Mouse (Mus musculus): ENCODE results near the gene Atxn10. TPM values are rescaled to one million over a fixed set of nuclear protein-coding genes. Genes with fewer than 3 reads are reported as not detected.

Gene Atxn10
- total RNA-seq (2014; rRNA removed; ENCODE audit: low replicate concordance) (121 and 140 TPM in 2 replicates), polyA plus RNA-seq (2015; fragmentation: Nextera tagmentation; extraction: Ambion mirVana) (140 and 141 TPM in 2 replicates)

GRCm38 (mm10) chr15:85335671-85336300, at the start of gene Atxn10:
Atxn10 (plus strand) TSS chr15:85336245.
- H3K4me3 ChIP-seq (ENCODE audit: low read depth, low read length), result peak within 1 kb of the TSS; percentile 77
- peak within 1 kb of the TSS; percentile 76 for H3K4me2 ChIP-seq (ENCODE audit: low read depth, low read length)
- WGBS, result 12% methylated on average over 16 of the region's 19 CpGs
- no peak for TF ChIP-seq CTCF (IDR thresholded peaks at IDR 0.05; ENCODE audit: low read depth)
- no peak for TF ChIP-seq EP300 (IDR thresholded peaks at IDR 0.05; ENCODE audit: low read depth)
- peak within 1 kb of the TSS; percentile 76 for H3K9ac ChIP-seq (replicated peaks; ENCODE audit: low read depth, low read length)
- H3K9me3 ChIP-seq (replicated peaks; ENCODE audit: control insufficient read depth, low read length), result no peaks in the 10 kb centered on the region
- peak within 1 kb of the TSS; percentile 89 for H3K27ac ChIP-seq (ENCODE audit: low read depth)
- no peaks in the 10 kb centered on the region for H3K36me3 ChIP-seq (replicated peaks; ENCODE audit: control insufficient read depth, insufficient read depth, low read length)
- peaks cover 10% of the 10 kb centered on the region for H3K4me1 ChIP-seq (ENCODE audit: control insufficient read depth, insufficient read depth)
- ATAC-seq (ENCODE audit: insufficient read depth, low read depth), result peak; percentile 12; the same call in 1 of the 2 replicates
- no peaks in the 10 kb centered on the region for H3K27me3 ChIP-seq (ENCODE audit: control insufficient read depth, insufficient read depth, low read length)
- no peak for DNase-seq (ENCODE audit: low spot score)

DNA sequence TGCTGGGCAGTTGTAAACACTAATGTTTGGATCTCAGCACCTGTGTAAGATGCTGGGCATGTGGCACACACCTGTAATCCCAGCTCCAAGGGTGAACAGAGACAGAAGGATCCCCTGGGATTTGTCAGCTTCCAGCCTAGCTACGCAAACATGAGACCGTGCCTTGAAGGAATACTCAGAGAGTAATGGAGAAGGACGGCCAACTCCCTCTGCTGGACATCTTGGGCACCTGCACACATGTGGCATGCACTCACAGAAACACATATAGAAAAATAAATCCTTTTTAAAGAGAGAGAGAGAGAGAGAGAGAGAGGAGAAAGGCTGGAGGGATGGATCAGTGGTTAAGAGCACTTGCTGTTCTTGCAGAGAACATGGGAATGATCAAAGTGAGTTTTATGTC, 41.4 kb upstream of the Atxn10 start:
- TF ChIP-seq EP300 (IDR thresholded peaks at IDR 0.05; ENCODE audit: low read depth) (no peak), CTCF (IDR thresholded peaks at IDR 0.05; ENCODE audit: low read depth) (no peak)
- H3K9ac ChIP-seq (replicated peaks; ENCODE audit: low read depth, low read length), result no peak overlapping the region
- ATAC-seq (ENCODE audit: insufficient read depth, low read depth) (no peak), DNase-seq (ENCODE audit: low spot score) (no peak)
- WGBS, result 91% methylated on average over 3 of the region's 3 CpGs
- H3K36me3 ChIP-seq (replicated peaks; ENCODE audit: control insufficient read depth, insufficient read depth, low read length), result no peaks in the 10 kb centered on the region
- H3K27ac ChIP-seq (ENCODE audit: low read depth), result no peak overlapping the region
- no peaks in the 10 kb centered on the region; the same call in 1 of the 2 replicates for H3K27me3 ChIP-seq (ENCODE audit: control insufficient read depth, insufficient read depth, low read length)
- no peak overlapping the region for H3K4me2 ChIP-seq (ENCODE audit: low read depth, low read length)
- no peak overlapping the region for H3K4me3 ChIP-seq (ENCODE audit: low read depth, low read length)
- no peaks in the 10 kb centered on the region for H3K9me3 ChIP-seq (replicated peaks; ENCODE audit: control insufficient read depth, low read length)
- H3K4me1 ChIP-seq (ENCODE audit: control insufficient read depth, insufficient read depth), result peaks cover 9% of the 10 kb centered on the region; the same call in 1 of the 2 replicates

DNA sequence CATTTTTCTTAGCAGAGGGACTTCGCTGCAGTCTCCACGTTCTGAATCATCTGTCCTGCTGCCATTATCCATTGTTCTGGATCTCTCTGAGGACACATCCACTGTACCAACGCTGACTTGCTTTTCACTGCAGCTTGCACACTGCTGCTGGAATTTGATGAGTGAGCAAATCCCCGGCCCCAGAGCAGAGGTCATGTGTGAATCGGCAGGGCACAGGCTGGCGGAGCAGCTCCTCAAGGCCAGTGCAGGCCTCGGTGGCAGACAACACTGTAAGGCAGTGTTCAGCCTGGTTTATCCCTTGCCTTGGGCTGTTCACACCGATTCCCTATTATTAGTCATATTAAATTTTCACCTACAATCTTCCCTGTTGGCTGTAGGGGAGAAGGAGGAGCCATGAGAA, 40.5 kb upstream of the Atxn10 start:
- Histone ChIP-seq H3K4me1 (ENCODE audit: control insufficient read depth, insufficient read depth) (peaks cover 9% of the 10 kb centered on the region; the same call in 1 of the 2 replicates), H3K4me3 (ENCODE audit: low read depth, low read length) (no peak overlapping the region), H3K4me2 (ENCODE audit: low read depth, low read length) (no peak overlapping the region), H3K27ac (ENCODE audit: low read depth) (no peak overlapping the region), H3K9me3 (replicated peaks; ENCODE audit: control insufficient read depth, low read length) (no peaks in the 10 kb centered on the region), H3K9ac (replicated peaks; ENCODE audit: low read depth, low read length) (no peak overlapping the region), H3K36me3 (replicated peaks; ENCODE audit: control insufficient read depth, insufficient read depth, low read length) (no peaks in the 10 kb centered on the region), H3K27me3 (ENCODE audit: control insufficient read depth, insufficient read depth, low read length) (no peaks in the 10 kb centered on the region; the same call in 1 of the 2 replicates)
- TF ChIP-seq CTCF (IDR thresholded peaks at IDR 0.05; ENCODE audit: low read depth) (no peak), EP300 (IDR thresholded peaks at IDR 0.05; ENCODE audit: low read depth) (no peak)
- DNase-seq (ENCODE audit: low spot score), result no peak
- ATAC-seq (ENCODE audit: insufficient read depth, low read depth), result no peak
- WGBS, result 63% methylated on average over 8 of the region's 8 CpGs

GRCm38 (mm10) chr15:85295977-85296376, 40.1 kb upstream of the Atxn10 start:
- no peaks in the 10 kb centered on the region for H3K9me3 ChIP-seq (replicated peaks; ENCODE audit: control insufficient read depth, low read length)
- H3K4me3 ChIP-seq (ENCODE audit: low read depth, low read length), result no peak overlapping the region
- no peaks in the 10 kb centered on the region for H3K36me3 ChIP-seq (replicated peaks; ENCODE audit: control insufficient read depth, insufficient read depth, low read length)
- H3K27ac ChIP-seq (ENCODE audit: low read depth), result no peak overlapping the region
- TF ChIP-seq EP300 (IDR thresholded peaks at IDR 0.05; ENCODE audit: low read depth) (no peak), CTCF (IDR thresholded peaks at IDR 0.05; ENCODE audit: low read depth) (no peak)
- ATAC-seq (ENCODE audit: insufficient read depth, low read depth) (no peak), DNase-seq (ENCODE audit: low spot score) (no peak)
- H3K9ac ChIP-seq (replicated peaks; ENCODE audit: low read depth, low read length), result no peak overlapping the region
- 50% methylated on average over 2 of the region's 2 CpGs for WGBS
- H3K4me1 ChIP-seq (ENCODE audit: control insufficient read depth, insufficient read depth), result peaks cover 9% of the 10 kb centered on the region; the same call in 1 of the 2 replicates
- no peaks in the 10 kb centered on the region; the same call in 1 of the 2 replicates for H3K27me3 ChIP-seq (ENCODE audit: control insufficient read depth, insufficient read depth, low read length)
- H3K4me2 ChIP-seq (ENCODE audit: low read depth, low read length), result no peak overlapping the region

DNA sequence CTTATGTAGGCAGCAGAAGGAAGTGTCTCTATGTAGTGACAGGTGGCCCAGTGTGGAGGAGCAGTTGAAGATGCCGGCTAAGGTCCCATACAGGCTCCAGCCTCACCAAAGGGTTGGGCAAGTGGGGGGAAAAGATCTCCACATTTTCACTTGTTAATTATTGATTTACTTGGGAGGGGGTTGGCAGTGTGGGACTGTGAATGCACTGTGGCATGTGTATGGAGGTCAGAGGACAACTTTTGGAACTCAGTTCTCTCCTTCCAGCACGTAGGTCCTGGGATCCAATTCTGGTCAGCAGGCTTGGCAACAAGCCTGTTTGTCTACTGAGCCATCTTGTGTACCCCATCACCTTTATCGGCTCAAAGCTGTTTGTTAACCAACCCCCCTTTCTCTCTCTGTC, 39.5 kb upstream of the Atxn10 start:
- TF ChIP-seq EP300 (IDR thresholded peaks at IDR 0.05; ENCODE audit: low read depth) (no peak), CTCF (IDR thresholded peaks at IDR 0.05; ENCODE audit: low read depth) (no peak)
- no peaks in the 10 kb centered on the region for H3K9me3 ChIP-seq (replicated peaks; ENCODE audit: control insufficient read depth, low read length)
- no peak overlapping the region for H3K4me2 ChIP-seq (ENCODE audit: low read depth, low read length)
- H3K27me3 ChIP-seq (ENCODE audit: control insufficient read depth, insufficient read depth, low read length), result no peaks in the 10 kb centered on the region; the same call in 1 of the 2 replicates
- H3K9ac ChIP-seq (replicated peaks; ENCODE audit: low read depth, low read length), result no peak overlapping the region
- DNase-seq (ENCODE audit: low spot score) (no peak), ATAC-seq (ENCODE audit: insufficient read depth, low read depth) (no peak)
- no peak overlapping the region for H3K27ac ChIP-seq (ENCODE audit: low read depth)
- peaks cover 9% of the 10 kb centered on the region; the same call in 1 of the 2 replicates for H3K4me1 ChIP-seq (ENCODE audit: control insufficient read depth, insufficient read depth)
- 73% methylated on average over 3 of the region's 3 CpGs for WGBS
- H3K36me3 ChIP-seq (replicated peaks; ENCODE audit: control insufficient read depth, insufficient read depth, low read length), result no peaks in the 10 kb centered on the region
- H3K4me3 ChIP-seq (ENCODE audit: low read depth, low read length), result no peak overlapping the region

All from heart, postnatal 0 days (tissue).